Mouse (Mus musculus) heart, embryonic 16.5 days (tissue): ENCODE data around the gene Galntl6. TPM values are rescaled to one million over a fixed set of nuclear protein-coding genes. Genes with fewer than 3 reads are reported as not detected.

Source experiments
- ATAC-seq: fragments of 200-750 bp; cut with Nextera tagmentation; replicated peaks from 2 replicates; pipeline ENCODE4 v1.8.0; 2017; ENCODE audit warnings: moderate number of reproducible peaks; ENCODE audit not compliant: insufficient read depth, low FRiP score; ENCODE audit errors: extremely low read depth
- H3K27ac ChIP-seq: fragments of 300-500 bp; sonication (generic); 2 replicates; pipeline ENCODE4 v1.5.1; 2014; ENCODE audit warnings: mild to moderate bottlenecking, low read length, control low read depth, moderate library complexity
- H3K27me3 ChIP-seq: fragments of 300-500 bp; sonication (generic); 2 replicates; pipeline ENCODE4 v1.6.1; 2014; ENCODE audit warnings: low read length, mixed read lengths; ENCODE audit not compliant: control insufficient read depth, insufficient read depth
- H3K36me3 ChIP-seq: fragments of 300-500 bp; sonication (generic); 2 replicates; pipeline ENCODE4 v1.6.1; 2014; ENCODE audit not compliant: control insufficient read depth, insufficient read depth
- H3K4me1 ChIP-seq: fragments of 300-500 bp; sonication (generic); 2 replicates; pipeline ENCODE4 v1.6.1; 2014; ENCODE audit warnings: low read length, mixed read lengths; ENCODE audit not compliant: control insufficient read depth, insufficient read depth
- H3K4me2 ChIP-seq: fragments of 300-500 bp; sonication (generic); 2 replicates; pipeline ENCODE4 v1.6.1; 2014; ENCODE audit warnings: low read depth, mild to moderate bottlenecking, control low read depth, low read length
- H3K4me3 ChIP-seq: fragments of 300-500 bp; sonication (generic); 2 replicates; pipeline ENCODE4 v1.5.1; 2014; ENCODE audit warnings: mild to moderate bottlenecking, control low read depth, low read length
- H3K9ac ChIP-seq: fragments of 300-500 bp; sonication (generic); 2 replicates; pipeline ENCODE4 v1.6.1; 2014; ENCODE audit warnings: low read length, control low read depth
- H3K9me3 ChIP-seq: fragments of 300-500 bp; sonication (generic); replicated peaks from 2 replicates; pipeline ENCODE4 v1.6.1; 2016; ENCODE audit warnings: low read length; ENCODE audit not compliant: control insufficient read depth
- WGBS: fragments of 180-500 bp; shearing (Covaris S2); extraction: QIAGEN DNeasy Blood & Tissue Kit; methylation state at CpG from one replicate; pipeline ENCODE4 v1.1.7; 2014; 5-methylcytosine and 5-hydroxymethylcytosine counted together
- polyA plus RNA-seq: library from polyadenylated mRNA; unstranded; fragments of >200 nt; fragmentation: Nextera tagmentation; extraction: Ambion mirVana; gene quantifications from 2 replicates; pipeline ENCODE4 v1.2.1, GENCODE M21; 2015

The Galntl6 gene
- polyA plus RNA-seq, 1 experiment from 2014 or later, result 0.03 TPM

DNA sequence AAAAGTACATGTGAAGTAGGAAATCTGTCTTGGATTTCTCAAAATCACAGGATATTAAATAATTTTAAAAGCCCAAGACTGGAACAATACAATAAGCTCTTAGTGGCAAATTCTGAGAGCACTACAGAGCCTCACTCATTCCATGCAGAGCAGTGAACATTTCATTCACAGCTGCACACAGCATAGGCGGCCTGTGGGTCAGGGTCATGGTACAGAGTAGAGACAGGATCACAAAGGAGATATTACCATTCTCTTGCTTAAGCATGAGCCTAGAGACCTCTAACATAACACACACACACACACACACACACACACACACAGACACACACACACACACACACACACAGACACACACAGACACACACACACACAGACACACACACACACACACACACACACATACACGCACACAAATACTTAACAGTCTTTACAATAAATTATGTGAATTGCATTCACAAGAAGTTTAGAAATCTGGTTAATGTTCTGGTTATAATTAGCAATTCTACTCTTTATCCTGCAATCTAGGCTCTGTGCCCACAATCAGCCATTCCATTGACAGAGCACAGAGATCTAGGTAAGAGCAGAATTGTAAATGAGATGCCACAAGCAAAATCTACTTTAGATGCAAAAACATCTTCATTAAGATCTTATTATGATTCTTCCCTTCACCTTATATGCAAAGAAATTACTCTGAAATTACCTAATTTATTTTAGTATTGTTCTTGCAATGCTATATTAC, 653.7 kb downstream of the Galntl6 start:
- no peak for ATAC-seq
- no peaks in the 10 kb centered on the region for H3K36me3 ChIP-seq
- no peak overlapping the region for H3K4me2 ChIP-seq
- no peak overlapping the region for H3K4me3 ChIP-seq
- 60% methylated on average over 2 of the region's 2 CpGs for WGBS
- no peak overlapping the region for H3K9ac ChIP-seq
- H3K9me3 ChIP-seq, result no peaks in the 10 kb centered on the region
- H3K27ac ChIP-seq, result no peak overlapping the region
- H3K27me3 ChIP-seq, result no peaks in the 10 kb centered on the region
- no peaks in the 10 kb centered on the region for H3K4me1 ChIP-seq

DNA sequence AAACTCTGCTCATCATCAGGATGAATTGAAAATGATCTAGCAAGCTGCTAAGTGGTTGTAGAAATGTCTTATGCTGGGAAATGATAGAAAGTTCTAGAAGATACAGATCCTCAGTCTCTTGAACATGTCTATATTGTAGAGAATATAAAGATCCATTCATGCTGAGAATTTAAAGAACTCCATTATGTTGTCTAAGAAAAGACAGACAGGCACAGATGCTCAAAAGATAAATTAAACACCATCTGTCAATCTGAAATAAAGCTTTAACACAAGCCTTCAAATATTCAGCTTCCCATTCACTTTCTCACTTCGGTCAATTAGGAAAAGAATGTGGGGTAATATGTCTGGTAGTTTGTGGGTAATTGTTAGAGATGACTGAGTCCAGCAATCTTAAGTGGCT, 658.8 kb downstream of the Galntl6 start:
- Histone ChIP-seq H3K36me3 (no peaks in the 10 kb centered on the region), H3K27me3 (no peaks in the 10 kb centered on the region), H3K9ac (no peak overlapping the region), H3K4me2 (no peak overlapping the region), H3K4me3 (no peak overlapping the region), H3K27ac (no peak overlapping the region), H3K9me3 (no peaks in the 10 kb centered on the region), H3K4me1 (no peaks in the 10 kb centered on the region)
- WGBS, result 67% methylated on average over 1 of the region's 1 CpGs
- no peak for ATAC-seq

DNA sequence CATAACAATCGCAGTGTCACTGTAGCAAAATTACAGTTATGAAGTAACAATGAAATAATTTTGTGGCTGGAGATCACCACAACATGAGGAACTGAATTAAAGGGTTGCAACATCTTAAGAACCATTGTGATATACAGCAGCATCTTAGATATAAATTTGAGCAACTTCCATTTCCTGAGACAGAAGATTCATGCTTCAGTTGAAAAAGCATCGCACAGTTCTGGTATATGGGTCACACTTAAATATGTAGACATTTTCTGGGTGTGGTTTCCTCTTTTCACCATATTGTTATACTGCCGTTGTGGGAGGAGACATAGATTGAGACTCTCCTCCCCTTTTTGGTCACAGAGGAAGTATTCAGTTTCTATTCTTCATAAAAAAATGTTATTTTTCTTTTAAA, 667.6 kb downstream of the Galntl6 start:
- Histone ChIP-seq H3K9me3 (no peaks in the 10 kb centered on the region), H3K4me1 (no peaks in the 10 kb centered on the region), H3K27me3 (no peaks in the 10 kb centered on the region), H3K4me3 (no peak overlapping the region), H3K36me3 (no peaks in the 10 kb centered on the region), H3K4me2 (no peak overlapping the region), H3K27ac (no peak overlapping the region), H3K9ac (no peak overlapping the region)
- ATAC-seq, result no peak
- 85% methylated on average over 3 of the region's 3 CpGs for WGBS

DNA sequence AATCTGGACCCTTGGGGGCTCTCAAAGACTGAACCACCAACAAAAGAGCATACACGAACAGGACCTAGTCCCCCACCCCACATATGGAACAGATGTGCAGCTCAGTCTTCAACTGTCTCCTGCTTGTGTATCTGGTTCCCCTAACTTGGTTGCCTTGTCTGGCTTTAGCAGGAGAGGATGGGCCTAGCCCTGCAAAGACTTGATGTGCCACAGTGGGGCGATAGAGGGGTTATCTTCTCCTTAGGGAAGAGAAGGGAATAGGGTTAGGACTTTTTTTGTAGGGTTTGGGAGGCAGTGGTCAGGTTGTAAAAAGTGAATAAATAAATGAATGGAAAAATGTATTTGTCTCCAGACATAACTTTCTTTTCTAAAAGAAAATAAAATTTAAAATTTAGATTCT, 678.2 kb downstream of the Galntl6 start:
- no peaks in the 10 kb centered on the region for H3K4me1 ChIP-seq

DNA sequence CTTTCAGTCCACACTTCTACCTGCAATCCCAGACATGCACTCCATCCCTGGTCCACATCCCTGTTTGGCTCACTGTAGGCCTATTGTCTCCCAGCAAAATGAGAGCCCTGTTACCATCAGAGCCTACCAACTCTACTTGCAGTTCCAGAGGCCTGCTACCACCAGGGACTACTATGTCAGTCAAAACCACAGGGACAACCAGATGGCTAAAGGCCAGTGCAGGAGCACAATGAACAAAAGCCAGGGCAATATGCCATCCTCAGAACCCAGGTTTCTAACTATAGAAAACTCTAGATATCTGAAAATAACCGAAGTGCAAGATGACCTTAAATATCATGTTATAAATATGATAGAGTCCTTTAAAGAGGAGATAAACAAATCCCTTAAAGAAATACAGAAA, 683.7 kb downstream of the Galntl6 start:
- H3K4me3 ChIP-seq, result no peak overlapping the region
- no peaks in the 10 kb centered on the region for H3K36me3 ChIP-seq
- no peaks in the 10 kb centered on the region for H3K9me3 ChIP-seq
- WGBS, result 56% methylated on average over 1 of the region's 1 CpGs
- no peak overlapping the region for H3K4me2 ChIP-seq
- no peak overlapping the region for H3K9ac ChIP-seq
- no peaks in the 10 kb centered on the region for H3K4me1 ChIP-seq
- no peak overlapping the region for H3K27ac ChIP-seq
- no peaks in the 10 kb centered on the region for H3K27me3 ChIP-seq
- ATAC-seq, result no peak

More for the DNA sequence above, 678.2 kb downstream of the Galntl6 start:
- H3K9me3 ChIP-seq, result no peaks in the 10 kb centered on the region
- no peak for ATAC-seq
- no peak overlapping the region for H3K27ac ChIP-seq
- H3K9ac ChIP-seq, result no peak overlapping the region
- no peak overlapping the region for H3K4me3 ChIP-seq
- no peak overlapping the region for H3K4me2 ChIP-seq
- H3K36me3 ChIP-seq, result no peaks in the 10 kb centered on the region
- H3K27me3 ChIP-seq, result no peaks in the 10 kb centered on the region
- WGBS, result 33% methylated on average over 2 of the region's 2 CpGs

DNA sequence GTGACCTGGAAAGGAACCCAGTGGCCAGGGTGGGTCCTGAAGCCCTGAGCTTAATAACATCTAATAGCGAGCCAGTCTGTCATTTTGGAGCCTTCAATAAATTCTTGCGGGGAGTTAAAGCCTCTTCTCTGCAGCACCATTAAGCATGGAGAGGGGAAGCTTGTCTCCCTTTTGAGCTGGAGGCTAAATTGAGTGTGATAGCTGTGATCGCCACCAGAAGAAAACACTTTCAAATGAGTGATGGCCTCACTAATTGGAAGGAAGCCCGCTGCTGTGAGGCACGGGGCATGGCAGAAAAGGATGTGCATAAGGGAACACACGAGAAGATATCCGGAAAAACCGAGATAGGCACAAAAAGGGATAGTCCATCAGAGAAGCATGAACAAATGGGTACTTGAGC, 694.6 kb downstream of the Galntl6 start:
- Histone ChIP-seq H3K4me2 (no peak overlapping the region), H3K36me3 (no peaks in the 10 kb centered on the region), H3K27ac (no peak overlapping the region), H3K9me3 (no peaks in the 10 kb centered on the region), H3K4me1 (no peaks in the 10 kb centered on the region), H3K9ac (no peak overlapping the region), H3K27me3 (no peaks in the 10 kb centered on the region), H3K4me3 (no peak overlapping the region)
- no peak for ATAC-seq
- WGBS, result 60% methylated on average over 8 of the region's 8 CpGs

DNA sequence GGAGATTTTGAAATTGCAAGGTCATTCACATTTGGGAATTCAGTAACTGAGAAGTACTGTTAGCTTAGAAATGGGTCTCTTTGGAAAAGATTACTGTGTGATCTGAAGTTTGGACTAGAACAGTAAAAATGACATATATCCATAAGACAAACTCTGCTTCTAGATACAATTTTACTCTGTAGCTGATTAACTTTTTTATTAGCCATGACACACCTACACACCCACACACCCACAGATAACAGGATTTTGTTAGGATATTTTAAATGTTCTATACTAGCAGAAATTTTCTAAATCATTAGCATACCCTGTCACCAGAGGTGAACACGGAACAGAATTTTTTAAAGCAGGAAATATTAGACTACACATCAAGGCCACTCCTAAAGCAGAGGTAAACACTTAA, 722.7 kb downstream of the Galntl6 start:
- no peak overlapping the region for H3K27ac ChIP-seq
- no peak overlapping the region for H3K4me3 ChIP-seq
- H3K4me2 ChIP-seq, result no peak overlapping the region
- H3K27me3 ChIP-seq, result no peaks in the 10 kb centered on the region
- no peaks in the 10 kb centered on the region for H3K36me3 ChIP-seq
- WGBS, result 78% methylated on average over 1 of the region's 1 CpGs
- H3K9me3 ChIP-seq, result no peaks in the 10 kb centered on the region
- no peak for ATAC-seq
- H3K4me1 ChIP-seq, result no peaks in the 10 kb centered on the region
- no peak overlapping the region for H3K9ac ChIP-seq

DNA sequence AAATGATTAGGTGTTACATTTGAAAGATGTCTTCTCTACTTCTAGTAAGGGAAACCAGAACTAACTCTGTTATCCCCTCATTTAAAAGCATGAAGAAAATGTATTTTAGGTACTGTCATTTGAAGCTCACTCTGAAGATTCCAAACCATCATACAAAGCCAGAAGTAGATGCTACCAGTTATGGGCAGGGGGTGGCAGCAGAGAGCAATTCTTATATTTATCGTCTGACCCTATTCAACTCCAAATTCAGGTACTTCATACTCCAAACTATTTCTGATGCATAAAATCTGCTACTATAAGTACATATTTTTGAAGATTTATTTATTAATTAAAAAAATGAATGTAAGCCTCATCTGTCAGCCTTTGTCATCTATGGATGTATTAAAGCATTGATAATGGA, 765.5 kb downstream of the Galntl6 start:
- no peaks in the 10 kb centered on the region for H3K36me3 ChIP-seq
- ATAC-seq, result no peak
- no peaks in the 10 kb centered on the region for H3K9me3 ChIP-seq
- H3K4me3 ChIP-seq, result no peak overlapping the region
- 7% methylated on average over 1 of the region's 1 CpGs for WGBS
- H3K9ac ChIP-seq, result no peak overlapping the region
- no peaks in the 10 kb centered on the region for H3K4me1 ChIP-seq
- no peaks in the 10 kb centered on the region for H3K27me3 ChIP-seq
- H3K27ac ChIP-seq, result no peak overlapping the region
- H3K4me2 ChIP-seq, result no peak overlapping the region

DNA sequence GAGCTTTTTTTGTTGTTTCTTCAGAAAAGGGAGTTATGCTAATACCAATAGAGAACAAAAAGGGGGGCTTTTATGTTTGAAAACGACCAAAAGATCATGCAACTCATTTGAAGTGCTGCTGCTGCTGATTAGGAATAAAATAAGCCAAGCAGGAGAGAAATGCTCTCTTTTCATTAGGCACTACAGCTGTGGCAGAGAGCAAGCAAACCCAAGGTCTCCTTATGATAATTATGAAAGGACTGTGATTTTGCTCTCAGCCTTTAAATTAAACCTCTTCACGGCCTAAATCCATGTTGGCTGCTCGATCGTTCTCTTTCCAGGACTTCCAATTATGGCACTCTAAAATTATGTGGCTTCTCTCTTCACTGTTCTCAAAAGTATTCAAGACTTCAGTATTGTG, 825.7 kb downstream of the Galntl6 start:
- H3K27ac ChIP-seq, result no peak overlapping the region
- no peaks in the 10 kb centered on the region for H3K36me3 ChIP-seq
- ATAC-seq, result no peak
- 66% methylated on average over 4 of the region's 4 CpGs for WGBS
- no peaks in the 10 kb centered on the region for H3K4me1 ChIP-seq
- H3K9me3 ChIP-seq, result no peaks in the 10 kb centered on the region
- no peak overlapping the region for H3K4me2 ChIP-seq
- no peak overlapping the region for H3K4me3 ChIP-seq
- H3K9ac ChIP-seq, result no peak overlapping the region
- H3K27me3 ChIP-seq, result no peaks in the 10 kb centered on the region
